Mouse (Mus musculus) stomach, postnatal 0 days (tissue): ENCODE measurements around the gene Gstp1. TPM values are rescaled to one million over a fixed set of nuclear protein-coding genes. Genes with fewer than 3 reads are reported as not detected.

ENCODE experiments used
- ATAC-seq: fragments of 200-750 bp; cut with Nextera tagmentation; 2 replicates; pipeline ENCODE4 v1.8.0; 2017; ENCODE audit not compliant: low FRiP score, low TSS enrichment
- DNase-seq: peaks from one replicate; pipeline ENCODE4 v3.0.0-alpha.2; 2016; ENCODE audit warnings: low spot score
- H3K27ac ChIP-seq: fragments of 300-500 bp; sonication (generic); replicated peaks from 2 replicates; pipeline ENCODE4 v1.5.1; 2014; ENCODE audit warnings: mild to moderate bottlenecking, control low read depth
- H3K27me3 ChIP-seq: fragments of 300-500 bp; sonication (generic); 2 replicates; pipeline ENCODE4 v1.6.1; 2014; ENCODE audit warnings: low read length; ENCODE audit not compliant: control insufficient read depth, insufficient read depth
- H3K36me3 ChIP-seq: fragments of 300-500 bp; sonication (generic); 2 replicates; pipeline ENCODE4 v1.6.1; 2014; ENCODE audit warnings: low read length, mixed read lengths; ENCODE audit not compliant: control insufficient read depth, insufficient read depth
- H3K4me1 ChIP-seq: fragments of 300-500 bp; sonication (generic); replicated peaks from 2 replicates; pipeline ENCODE4 v1.6.1; 2014; ENCODE audit warnings: antibody characterized with exemption; ENCODE audit not compliant: control insufficient read depth, insufficient read depth
- H3K4me2 ChIP-seq: fragments of 300-500 bp; sonication (generic); replicated peaks from 2 replicates; pipeline ENCODE4 v1.6.1; 2014; ENCODE audit warnings: low read depth, mild to moderate bottlenecking, control low read depth, moderate library complexity
- H3K4me3 ChIP-seq: fragments of 300-500 bp; sonication (generic); 2 replicates; pipeline ENCODE4 v1.5.1; 2014; ENCODE audit warnings: low read depth, low read length, control low read depth
- H3K9ac ChIP-seq: fragments of 300-500 bp; sonication (generic); 2 replicates; pipeline ENCODE4 v1.6.1; 2014; ENCODE audit warnings: mild to moderate bottlenecking, low read length, control low read depth, mixed read lengths
- H3K9me3 ChIP-seq: fragments of 300-500 bp; sonication (generic); 2 replicates; pipeline ENCODE4 v1.6.1; 2016; ENCODE audit warnings: low read length; ENCODE audit not compliant: control insufficient read depth
- CTCF ChIP-seq: IDR thresholded peaks from 2 replicates; pipeline ENCODE4 v1.5.1; 2016; ENCODE audit warnings: antibody characterized with exemption, low read depth, mild to moderate bottlenecking, moderate library complexity
- EP300 ChIP-seq: optimal IDR thresholded peaks from 2 replicates; pipeline ENCODE3; 2016; ENCODE audit warnings: antibody characterized with exemption
- WGBS: fragments of 180-500 bp; shearing (Covaris S2); extraction: QIAGEN DNeasy Blood & Tissue Kit; methylation state at CpG from one replicate; pipeline ENCODE4 v1.1.7; 2014; 5-methylcytosine and 5-hydroxymethylcytosine counted together
- polyA plus RNA-seq: library from polyadenylated mRNA; unstranded; fragments of >200 nt; fragmentation: Nextera tagmentation; extraction: Ambion mirVana; gene quantifications from 2 replicates; pipeline ENCODE4 v1.2.1, GENCODE M21; 2015

Gstp1 gene
- polyA plus RNA-seq, 1 experiment from 2014 or later = 1,081 TPM

DNA sequence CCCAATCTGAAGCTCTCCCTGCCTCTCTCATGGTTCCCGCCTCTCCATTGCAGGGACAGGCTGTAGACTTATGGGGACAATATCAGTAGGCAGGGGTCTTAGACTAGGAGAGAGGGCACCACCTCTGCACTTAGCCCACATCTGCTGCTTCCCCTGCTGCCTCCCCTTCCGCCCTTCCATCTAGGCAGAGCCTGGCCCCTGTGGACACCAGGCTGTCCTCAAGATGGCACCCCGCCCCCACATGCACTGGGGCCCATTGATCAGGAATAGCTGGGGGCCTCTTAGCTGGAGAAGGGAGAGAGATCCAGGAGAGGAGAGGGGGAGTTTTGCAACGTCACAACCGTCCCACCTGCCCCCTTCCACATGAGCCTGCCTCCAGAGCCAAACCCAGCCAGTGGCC, 45.4 kb downstream of the Gstp1 start, which contains the start of gene Tbx10:
TSS of gene Tbx10 (plus strand) at position 337 of the 400 bp plus-strand sequence.
- Histone ChIP-seq H3K9me3 (no peaks in the 10 kb centered on the region), H3K4me3 (no peak within 1 kb of the TSS), H3K4me2 (no peak within 1 kb of the TSS), H3K36me3 (no peaks in the 10 kb centered on the region), H3K27me3 (no peaks in the 10 kb centered on the region), H3K9ac (no peak within 1 kb of the TSS), H3K4me1 (no peaks in the 10 kb centered on the region), H3K27ac (no peak within 1 kb of the TSS)
- no peak for DNase-seq
- 51% methylated on average over 5 of the region's 5 CpGs for WGBS
- TF ChIP-seq CTCF (no peak), EP300 (no peak)
- no peak for ATAC-seq

GRCm38 (mm10) chr19:3991966-3992365, 45.8 kb downstream of the Gstp1 start:
- H3K4me3 ChIP-seq = no peak overlapping the region
- H3K9ac ChIP-seq = no peak overlapping the region
- no peak for DNase-seq
- H3K4me1 ChIP-seq = 0 out of 2 replicates have a peak, but pooled peaks cover under 1% of the 10 kb centered on the region
- ATAC-seq = no peak
- H3K36me3 ChIP-seq = no peaks in the 10 kb centered on the region
- WGBS = 86% methylated on average over 3 of the region's 3 CpGs
- no peaks in the 10 kb centered on the region for H3K9me3 ChIP-seq
- no peak overlapping the region for H3K27ac ChIP-seq
- H3K27me3 ChIP-seq = no peaks in the 10 kb centered on the region
- no peak overlapping the region for H3K4me2 ChIP-seq
- TF ChIP-seq CTCF = no peak
- TF ChIP-seq EP300 = no peak

- 97% methylated on average over 3 of the region's 3 CpGs for WGBS
- DNase-seq (no peak), ATAC-seq (no peak)
- Histone ChIP-seq H3K4me2 (no peak overlapping the region), H3K27me3 (no peaks in the 10 kb centered on the region), H3K4me1 (0 out of 2 replicates have a peak, but pooled peaks cover 4% of the 10 kb centered on the region), H3K9me3 (no peaks in the 10 kb centered on the region), H3K9ac (no peak overlapping the region), H3K36me3 (no peaks in the 10 kb centered on the region), H3K4me3 (no peak overlapping the region), H3K27ac (no peak overlapping the region)
- TF ChIP-seq CTCF (no peak), EP300 (no peak)
Observed at GRCm38 (mm10) chr19:3991562-3991961, 46.2 kb downstream of the Gstp1 start.

DNA sequence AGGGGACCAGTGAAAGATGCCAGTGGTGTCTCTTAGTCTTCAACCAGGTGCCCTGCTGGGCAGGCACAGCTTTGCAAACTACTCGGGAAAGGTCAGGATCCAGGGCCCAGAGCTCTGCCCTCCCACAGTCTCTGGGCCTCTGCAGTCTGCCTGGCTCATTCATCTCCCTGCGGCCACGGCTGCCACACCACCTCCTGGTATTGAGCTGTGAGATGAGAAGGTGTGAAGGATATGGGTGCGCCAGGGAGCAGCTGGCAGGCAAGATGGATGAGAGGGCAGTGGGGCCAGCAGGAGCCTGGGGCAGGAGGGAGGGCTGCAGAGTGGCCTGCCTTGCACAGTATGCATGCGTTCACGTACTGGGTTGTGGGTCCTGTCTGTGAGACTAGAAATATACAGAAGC, 47.0 kb downstream of the Gstp1 start:
- Histone ChIP-seq H3K9me3 (no peaks in the 10 kb centered on the region), H3K27me3 (no peaks in the 10 kb centered on the region), H3K9ac (no peak overlapping the region), H3K4me3 (no peak overlapping the region), H3K4me1 (0 out of 2 replicates have a peak, but pooled peaks cover 5% of the 10 kb centered on the region), H3K27ac (no peak overlapping the region), H3K4me2 (no peak overlapping the region), H3K36me3 (no peaks in the 10 kb centered on the region)
- no peak for DNase-seq
- ATAC-seq = no peak
- WGBS = 41% methylated on average over 6 of the region's 6 CpGs
- TF ChIP-seq EP300 = no peak
- TF ChIP-seq CTCF = no peak

DNA sequence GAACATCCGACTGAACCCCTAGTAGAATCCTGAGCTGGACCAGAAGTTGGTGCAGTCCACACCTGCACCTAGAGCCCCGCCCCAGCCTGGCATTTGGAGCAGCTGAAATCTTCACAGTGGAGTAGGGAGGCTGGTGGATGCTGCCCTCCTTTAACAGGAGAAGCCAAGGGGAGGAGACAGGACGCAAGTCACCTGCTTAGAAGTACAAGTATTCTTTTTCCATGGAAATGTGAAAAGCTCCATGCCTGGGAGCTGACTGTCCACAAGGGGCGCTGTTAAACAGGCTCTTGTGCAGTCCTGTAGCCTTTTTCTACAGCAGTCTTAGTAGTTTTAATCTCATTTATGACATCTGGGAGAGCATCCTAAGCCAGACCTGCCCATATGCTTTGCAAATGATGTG, 49.0 kb downstream of the Gstp1 start:
- H3K4me2 ChIP-seq = no peak overlapping the region
- peaks cover 5% of the 10 kb centered on the region; the same call in 1 of the 2 replicates for H3K4me1 ChIP-seq
- no peak overlapping the region for H3K4me3 ChIP-seq
- ATAC-seq (no peak), DNase-seq (no peak)
- no peaks in the 10 kb centered on the region for H3K36me3 ChIP-seq
- no peaks in the 10 kb centered on the region for H3K27me3 ChIP-seq
- no peak overlapping the region for H3K27ac ChIP-seq
- no peak overlapping the region for H3K9ac ChIP-seq
- TF ChIP-seq CTCF (peak; percentile 47), EP300 (no peak)
- no peaks in the 10 kb centered on the region for H3K9me3 ChIP-seq
- WGBS = 84% methylated on average over 4 of the region's 4 CpGs

GRCm38 (mm10) chr19:3988066-3988465, 49.7 kb downstream of the Gstp1 start:
- DNase-seq (no peak), ATAC-seq (no peak)
- H3K4me2 ChIP-seq = no peak overlapping the region
- 82% methylated on average over 14 of the region's 14 CpGs for whole genome bisulfite sequencing
- no peak overlapping the region for H3K27ac ChIP-seq
- H3K4me1 ChIP-seq = peaks cover 5% of the 10 kb centered on the region; the same call in 1 of the 2 replicates
- H3K9ac ChIP-seq = no peak overlapping the region
- no peaks in the 10 kb centered on the region for H3K9me3 ChIP-seq
- no peaks in the 10 kb centered on the region for H3K36me3 ChIP-seq
- no peaks in the 10 kb centered on the region for H3K27me3 ChIP-seq
- no peak overlapping the region for H3K4me3 ChIP-seq
- TF ChIP-seq CTCF (no peak), EP300 (no peak)
